Mouse (Mus musculus) right cerebral cortex, adult 18-20 months (tissue): ENCODE data around the gene Insc.
A peak's percentile ranks its signal among the peaks of the same experiment; 100 is the strongest.

Source experiments
- DNase-seq: peaks from one replicate; pipeline ENCODE4 v3.0.0; 2022; ENCODE audit warnings: mixed read lengths

Insc gene

GRCm38 (mm10) chr7:114832257-114832940 lies 88.9 kb downstream of the Insc start:
- peak; percentile 24 for DNase-seq

GRCm38 (mm10) chr7:114834504-114834903 lies 91.0 kb downstream of the Insc start:
- no peak for DNase-seq

GRCm38 (mm10) chr7:114837268-114837667 lies 93.8 kb downstream of the Insc start:
- peak; percentile 24 for DNase-seq

- DNase-seq, result no peak
Observed at GRCm38 (mm10) chr7:114840029-114840745, 96.7 kb downstream of the Insc start.

- peak; percentile 5 for DNase-seq
Observed at GRCm38 (mm10) chr7:114842644-114843211, 99.2 kb downstream of the Insc start.

- DNase-seq, result no peak
Observed at GRCm38 (mm10) chr7:114847179-114847578, 103.7 kb downstream of the Insc start.

- DNase-seq, result no peak
Observed at GRCm38 (mm10) chr7:114852387-114852786, 108.9 kb downstream of the Insc start.

- no peak for DNase-seq
Observed at GRCm38 (mm10) chr7:114854169-114854568, 110.7 kb downstream of the Insc start.

GRCm38 (mm10) chr7:114860858-114861523 lies 117.5 kb downstream of the Insc start:
- DNase-seq, result no peak

GRCm38 (mm10) chr7:114873315-114874012 lies 130.0 kb downstream of the Insc start:
- DNase-seq, result no peak

GRCm38 (mm10) chr7:114874032-114874441 lies 130.5 kb downstream of the Insc start:
- peak; percentile 38 for DNase-seq

- DNase-seq, result no peak
Observed at GRCm38 (mm10) chr7:114874579-114874978, 131.1 kb downstream of the Insc start.

GRCm38 (mm10) chr7:114883602-114884001 lies 140.1 kb downstream of the Insc start:
- DNase-seq, result peak; percentile 19

- peak; percentile 17 for DNase-seq
Observed at GRCm38 (mm10) chr7:114886933-114887332, 143.4 kb downstream of the Insc start.

GRCm38 (mm10) chr7:114890215-114890614 lies 146.7 kb downstream of the Insc start:
- no peak for DNase-seq

GRCm38 (mm10) chr7:114892618-114893257 lies 149.2 kb downstream of the Insc start:
- peak; percentile 60 for DNase-seq

GRCm38 (mm10) chr7:114893889-114894288 lies 150.4 kb downstream of the Insc start:
- no peak for DNase-seq

- DNase-seq, result no peak
Observed at GRCm38 (mm10) chr7:114896966-114897697, 153.6 kb downstream of the Insc start.
